Mouse (Mus musculus): ENCODE results near the gene Scin.
"Not testable (repeated sequence)": the region's sequence is repeated elsewhere in the genome, so short reads cannot be mapped to it uniquely, and the experiment has no call there.

Scin gene

GRCm38 (mm10) chr12:40133573-40134271 is at the start of gene Scin:
Gene Scin, minus strand, starts transcription at chr12:40134228.
- no peak for DNase-seq (ENCODE audit: low spot score)

DNA sequence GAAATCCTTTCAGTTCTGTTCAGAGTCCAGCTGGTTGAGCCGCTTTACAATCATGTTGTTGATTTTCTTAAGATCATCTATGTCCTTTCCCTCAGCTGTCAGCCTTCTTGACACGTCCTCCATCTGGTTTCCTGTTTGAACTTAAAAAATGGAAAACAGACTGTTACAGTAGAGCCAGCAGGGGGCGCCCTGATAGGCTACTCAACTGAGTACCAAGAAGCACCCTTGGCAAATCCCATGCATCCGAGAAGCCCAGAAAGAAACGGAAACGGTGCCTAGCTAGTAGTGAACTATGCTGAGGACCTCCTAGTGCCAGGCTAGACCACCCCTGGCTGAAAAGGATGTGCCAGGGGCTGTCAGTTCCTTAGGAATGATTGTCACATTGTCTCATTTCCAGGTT is 43.1 kb upstream of the Scin start:
- DNase-seq (ENCODE audit: low spot score): no peak

DNA sequence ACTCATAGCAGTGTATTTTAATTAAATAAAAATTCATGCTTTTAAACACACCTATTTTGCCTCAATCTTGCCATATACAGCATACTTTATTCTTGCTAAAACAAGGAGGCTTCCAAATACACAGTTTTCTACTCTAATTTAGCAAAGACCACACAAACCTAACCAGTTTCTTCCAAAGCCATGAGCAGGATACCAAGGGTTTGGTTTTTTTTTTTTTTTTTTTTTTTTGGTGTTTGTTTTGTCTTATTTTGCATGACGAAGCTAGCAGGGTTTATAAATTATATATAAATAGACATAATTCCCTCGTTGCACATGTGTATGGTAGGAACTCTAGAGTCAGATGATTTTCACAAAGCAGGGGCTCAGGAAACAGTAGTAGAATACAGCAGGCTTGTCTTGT is 42.1 kb upstream of the Scin start:
- no peak for DNase-seq (ENCODE audit: low spot score)

DNA sequence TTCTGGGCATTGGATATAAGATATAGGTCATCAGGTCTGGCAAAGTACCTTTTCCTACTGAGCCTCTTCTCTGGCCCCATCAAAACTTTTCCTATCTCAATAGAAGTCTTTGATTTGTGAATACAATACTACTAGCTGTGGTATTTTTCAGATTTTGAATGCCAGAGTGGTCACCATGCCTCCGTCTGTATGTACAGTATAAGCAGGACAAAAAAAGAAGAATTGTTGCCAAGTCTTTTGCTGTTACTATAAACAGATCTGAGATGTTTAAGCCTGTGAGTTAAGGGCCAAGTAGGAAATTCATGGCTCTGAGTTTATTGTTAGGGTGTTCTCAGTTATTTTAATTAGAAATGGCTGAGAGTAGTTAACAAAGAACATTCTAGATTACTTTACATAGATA is 41.1 kb upstream of the Scin start:
- not testable (repeated sequence) for DNase-seq (ENCODE audit: low spot score)

DNA sequence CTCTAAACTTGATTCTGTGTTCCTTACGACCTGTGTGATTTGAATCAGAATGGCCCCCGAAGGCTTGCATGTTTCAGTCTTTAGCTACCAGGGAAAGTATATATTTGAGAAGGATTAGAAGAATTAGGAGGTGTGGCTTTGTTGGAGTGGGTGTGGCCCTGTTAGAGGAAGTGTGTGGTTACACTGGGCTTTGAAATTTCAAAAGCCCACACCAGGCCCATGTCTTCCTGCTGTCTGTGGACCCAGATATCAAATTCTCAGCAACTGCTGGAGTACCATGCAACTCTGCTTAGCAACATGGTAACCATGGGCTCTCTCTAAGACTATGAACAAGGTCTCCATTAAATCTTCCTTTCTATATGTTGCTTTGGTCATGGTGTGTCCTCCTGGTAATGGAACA is 37.6 kb upstream of the Scin start:
- no peak for DNase-seq (ENCODE audit: low spot score)

GRCm38 (mm10) chr12:40169675-40170074 is 35.6 kb upstream of the Scin start:
- DNase-seq (ENCODE audit: low spot score): no peak

GRCm38 (mm10) chr12:40164621-40165020 is 30.6 kb upstream of the Scin start:
- DNase-seq (ENCODE audit: low spot score): peak; percentile 22

GRCm38 (mm10) chr12:40160777-40161176 is 26.7 kb upstream of the Scin start:
- no peak for DNase-seq (ENCODE audit: low spot score)

GRCm38 (mm10) chr12:40154188-40154587 is 20.2 kb upstream of the Scin start:
- DNase-seq (ENCODE audit: low spot score): no peak

- no peak for DNase-seq (ENCODE audit: low spot score)
Observed at GRCm38 (mm10) chr12:40152353-40153069, 18.5 kb upstream of the Scin start.

- no peak for DNase-seq (ENCODE audit: low spot score)
Observed at GRCm38 (mm10) chr12:40147319-40147718, 13.3 kb upstream of the Scin start.

DNA sequence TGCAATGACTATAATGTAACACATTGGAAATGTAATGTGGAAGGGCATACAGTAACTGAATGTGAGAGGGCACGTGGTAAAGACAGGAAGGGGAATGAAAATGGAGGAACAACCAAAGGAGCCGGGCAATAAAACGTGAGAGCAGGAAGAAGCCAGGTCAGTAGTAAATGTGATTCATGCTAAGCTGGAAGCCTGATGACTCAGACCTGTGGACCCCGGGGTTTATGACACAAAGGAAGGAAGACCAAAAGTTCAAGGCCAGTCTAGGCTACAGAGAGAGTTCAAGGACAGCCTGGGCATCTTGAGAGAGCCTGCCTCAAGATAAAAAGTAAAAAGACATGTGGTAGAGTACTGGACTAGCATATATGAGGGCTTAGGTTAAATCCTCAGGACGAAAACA is 12.5 kb upstream of the Scin start:
- DNase-seq (ENCODE audit: low spot score): no peak

GRCm38 (mm10) chr12:40140706-40141105 is 6.7 kb upstream of the Scin start:
- no peak for DNase-seq (ENCODE audit: low spot score)

DNA sequence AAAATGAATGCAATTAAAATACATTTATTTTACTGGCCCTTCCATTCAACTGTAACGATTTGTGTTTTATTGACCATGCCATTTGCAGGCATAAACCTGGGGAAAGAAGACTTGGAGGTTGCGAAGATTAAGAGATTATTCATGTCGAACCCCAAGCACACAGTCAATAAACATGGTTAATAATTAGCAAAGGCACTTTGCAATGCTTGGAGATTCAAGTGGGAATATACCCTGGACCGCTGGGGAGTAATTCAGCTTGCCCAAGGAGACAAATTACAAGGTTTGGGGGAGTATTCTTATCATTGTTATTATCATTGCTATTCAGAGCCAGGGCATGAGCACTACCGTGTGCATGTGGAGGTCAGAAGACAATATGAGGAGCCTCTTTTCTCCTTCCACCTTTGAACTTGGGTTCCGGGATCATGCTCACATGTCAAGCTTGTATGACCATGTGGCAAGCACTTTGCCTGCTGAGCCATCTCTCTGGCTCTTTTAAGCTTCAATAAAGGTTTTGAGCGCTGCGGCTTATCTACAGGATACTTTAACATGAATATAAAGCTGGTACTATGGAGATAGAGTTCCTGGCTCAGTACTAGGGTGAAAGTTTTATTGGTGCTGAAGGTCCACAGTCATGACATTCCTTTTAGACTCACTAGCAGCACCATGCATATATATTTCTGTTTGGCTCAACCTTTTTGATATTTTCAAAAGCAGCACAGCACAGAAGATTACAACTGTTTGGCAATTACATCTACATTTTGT is 5.6 kb upstream of the Scin start:
- no peak for DNase-seq (ENCODE audit: low spot score)

- no peak for DNase-seq (ENCODE audit: low spot score)
Observed at GRCm38 (mm10) chr12:40134529-40134928, 501 bp upstream of the Scin start.

DNA sequence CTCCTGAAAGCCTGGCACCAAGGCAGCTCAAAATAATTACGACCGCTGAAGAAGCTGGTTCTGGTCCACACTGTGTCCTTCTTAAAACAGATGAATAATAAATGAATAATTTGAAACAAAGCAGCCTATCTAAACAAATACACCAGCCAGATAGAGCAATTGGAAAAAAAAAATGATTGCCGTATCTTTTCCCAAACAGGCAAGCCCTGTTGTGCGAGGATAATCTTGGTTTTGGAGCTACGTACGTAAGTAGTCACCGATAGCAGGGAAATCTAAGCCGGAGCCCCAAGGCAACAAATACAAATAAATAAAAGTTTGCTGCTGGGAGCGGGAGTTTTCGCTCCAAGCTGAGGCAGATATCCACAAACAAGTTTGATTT is 845 bp downstream of the Scin start:
- DNase-seq (ENCODE audit: low spot score): no peak

DNA sequence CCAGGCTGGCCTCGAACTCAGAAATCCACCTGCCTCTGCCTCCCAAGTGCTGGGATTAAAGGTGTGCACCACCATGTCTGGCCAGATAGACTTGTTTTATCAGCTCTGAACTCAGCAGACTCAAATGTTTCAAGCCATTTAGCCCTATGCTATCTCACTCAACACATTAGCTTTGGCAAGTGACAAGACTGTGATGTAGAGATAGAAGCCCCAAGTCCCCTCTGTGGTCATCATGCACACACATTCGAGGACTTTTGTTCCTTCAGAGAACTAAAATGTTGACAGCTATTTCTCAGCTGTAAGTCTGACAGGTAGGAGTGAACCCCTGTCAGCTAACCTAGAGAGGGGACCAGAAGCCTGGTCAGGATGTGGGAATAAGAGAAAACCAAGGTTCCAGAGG is 15.2 kb downstream of the Scin start:
- no peak for DNase-seq (ENCODE audit: low spot score)

GRCm38 (mm10) chr12:40117045-40117444 is 17.0 kb downstream of the Scin start:
- DNase-seq (ENCODE audit: low spot score): no peak

DNA sequence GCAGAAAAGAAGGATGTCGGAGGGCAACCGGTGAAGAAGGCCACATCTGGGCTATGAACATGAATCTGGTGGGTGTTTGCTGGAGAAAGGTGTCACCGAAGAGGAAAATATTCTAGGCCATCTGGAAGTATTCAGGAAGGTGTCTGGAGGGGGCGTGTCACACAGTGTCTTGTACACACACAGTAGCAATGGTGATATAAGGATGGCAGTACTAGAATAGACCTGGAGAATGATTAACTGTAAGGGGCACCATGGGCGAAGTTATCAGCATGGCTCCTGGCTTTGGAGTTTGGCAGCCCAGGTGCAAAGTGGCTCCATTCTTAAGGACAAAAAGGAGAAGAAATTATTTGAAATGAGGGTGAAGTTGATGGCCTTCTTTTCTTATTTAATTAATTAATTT is 17.8 kb downstream of the Scin start:
- DNase-seq (ENCODE audit: low spot score): no peak

- no peak for DNase-seq (ENCODE audit: low spot score)
Observed at GRCm38 (mm10) chr12:40114883-40115282, 19.1 kb downstream of the Scin start.

DNA sequence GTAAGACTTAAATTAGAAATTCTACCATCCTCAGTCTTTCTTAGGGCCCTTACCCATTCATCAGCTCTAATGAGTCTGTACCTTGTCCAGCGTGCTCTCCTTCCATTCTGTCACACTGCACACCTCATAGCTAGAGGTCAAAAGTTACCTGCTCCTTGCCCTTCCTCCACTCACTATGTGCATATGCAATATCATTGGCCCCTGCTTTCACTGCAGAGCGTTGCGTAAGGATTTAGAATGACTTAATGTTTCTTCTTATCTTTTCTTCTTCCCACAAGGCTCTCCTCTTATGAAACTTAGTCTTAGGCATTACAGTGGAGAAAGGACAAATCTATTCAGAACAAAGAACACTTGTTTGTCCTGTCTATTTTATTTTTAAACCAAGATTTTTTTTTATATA is 20.0 kb downstream of the Scin start:
- DNase-seq (ENCODE audit: low spot score): no peak

DNA sequence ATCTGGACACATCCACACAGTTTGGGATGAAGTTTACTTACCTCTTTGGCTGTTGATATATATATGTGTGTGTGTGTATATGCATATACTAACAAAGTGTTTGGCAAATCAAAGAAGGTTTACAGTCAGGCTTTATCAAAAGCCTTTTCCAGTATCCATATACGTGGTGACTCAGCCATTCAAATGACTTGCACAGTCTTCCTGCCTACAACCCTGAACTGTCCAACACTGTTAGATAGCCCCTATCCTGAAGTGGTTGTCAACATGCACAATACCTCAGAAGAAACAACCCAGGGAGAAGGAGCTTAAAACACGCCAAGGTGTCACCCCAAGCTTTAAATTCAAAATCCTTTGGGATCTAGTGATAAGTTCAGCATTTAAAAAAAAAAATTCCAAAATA is 20.4 kb downstream of the Scin start:
- no peak for DNase-seq (ENCODE audit: low spot score)

GRCm38 (mm10) chr12:40109227-40109626 is 24.8 kb downstream of the Scin start:
- DNase-seq (ENCODE audit: low spot score): no peak

Measured in left cerebral cortex, adult 11 months (tissue).